Mouse (Mus musculus) lung, postnatal 0 days (tissue): Measurements from ENCODE around the gene Igf2r.

Experiments
- CTCF ChIP-seq: IDR thresholded peaks from 2 replicates; pipeline ENCODE4 v1.5.1; 2016; ENCODE audit warnings: antibody characterized with exemption, mild to moderate bottlenecking
- EP300 ChIP-seq: IDR thresholded peaks from 2 replicates; pipeline ENCODE4 v1.6.1; 2016; ENCODE audit warnings: antibody characterized with exemption, mild to moderate bottlenecking, control low read depth

GRCm38 (mm10) chr17:12654061-12654460, 115.4 kb downstream of the Igf2r start:
- TF ChIP-seq CTCF (no peak), EP300 (no peak)
